ENCODE assay signal across 20 mouse cellular contexts in genomic region chr15:30152176-30152575, GRCm38 (mm10).
"Had no signal": no experiment of that assay in that cellular context is flagged by ENCODE, and none has a peak within 500 bp of the region (broad histone marks: within the 10 kb centered on the region; RNA-seq: fewer than 3 reads in every experiment).

No protein-coding gene starts in this region.

- DNase-seq: liver, postnatal 0 days; lung, adult 2 months; lung, postnatal 10 days; retina, postnatal 1 day; right cerebral cortex, adult 18-20 months; right cerebral cortex, postnatal 25 days; right cerebral cortex, postnatal 4 days; spleen, adult 18-20 months; thymus, adult 18-20 months; thymus, postnatal 14 days; thymus, postnatal 36 days had no signal

- H3K27ac ChIP-seq: lung, embryonic 15.5 days; macrophage; midbrain, embryonic 13.5 days; neural tube, embryonic 13.5 days; neural tube, embryonic 15.5 days had no signal

- H3K4me2 ChIP-seq: lung, embryonic 15.5 days; midbrain, embryonic 11.5 days; midbrain, embryonic 13.5 days; neural tube, embryonic 13.5 days; neural tube, embryonic 15.5 days had no signal

- H3K9ac ChIP-seq: liver, postnatal 0 days; lung, embryonic 15.5 days; midbrain, embryonic 13.5 days; neural tube, embryonic 13.5 days; neural tube, embryonic 15.5 days had no signal

- H3K36me3 ChIP-seq: lung, embryonic 15.5 days; midbrain, embryonic 13.5 days; neural tube, embryonic 13.5 days; neural tube, embryonic 15.5 days had no signal

- ATAC-seq: liver, postnatal 0 days; midbrain, embryonic 13.5 days; midbrain, embryonic 16.5 days had no signal

- H3K9me3 ChIP-seq: lung, embryonic 15.5 days; megakaryocyte, embryonic 14.5 days; midbrain, embryonic 13.5 days; neural tube, embryonic 13.5 days; neural tube, embryonic 15.5 days had no signal

- H3K4me1 ChIP-seq: lung, embryonic 15.5 days; megakaryocyte, embryonic 14.5 days; midbrain, embryonic 13.5 days; neural tube, embryonic 13.5 days; neural tube, embryonic 15.5 days had no signal

- H3K4me3 ChIP-seq: lung, embryonic 15.5 days; megakaryocyte, embryonic 14.5 days; midbrain, embryonic 13.5 days; myocyte; neural tube, embryonic 13.5 days; neural tube, embryonic 15.5 days had no signal

- H3K27me3 ChIP-seq: lung, embryonic 15.5 days; megakaryocyte, embryonic 14.5 days; midbrain, embryonic 13.5 days; neural tube, embryonic 13.5 days; neural tube, embryonic 15.5 days had no signal
